Mouse (Mus musculus): ENCODE measurements around the gene Mettl14. TPM values are rescaled to one million over a fixed set of nuclear protein-coding genes. Genes with fewer than 3 reads are reported as not detected.
"Not testable (repeated sequence)": the region's sequence is repeated elsewhere in the genome, so short reads cannot be mapped to it uniquely, and the experiment has no call there.

Gene Mettl14
- polyA plus RNA-seq, 1 experiment from 2014 or later = 27.9 TPM

DNA sequence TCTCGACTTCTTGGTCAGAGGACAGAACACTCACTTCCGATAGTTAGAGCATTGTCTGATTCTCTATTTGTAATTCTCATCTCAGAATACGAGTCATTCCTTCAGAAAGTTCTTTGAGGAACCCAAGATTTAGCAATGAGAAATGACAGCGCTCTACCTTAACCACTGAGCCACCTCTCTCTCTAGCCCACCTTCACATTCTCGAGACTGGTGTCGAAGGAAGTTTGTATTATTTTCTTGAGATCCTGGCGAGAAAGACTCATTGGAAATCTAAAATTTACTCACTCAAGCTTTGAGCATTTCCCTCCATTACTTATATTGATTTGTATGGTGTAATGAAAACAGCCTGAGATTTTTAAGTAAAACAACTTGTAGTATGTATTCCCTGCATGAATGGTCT is 1.5 kb downstream of the Mettl14 start:
- H3K4me1 ChIP-seq (ENCODE audit: control insufficient read depth, insufficient read depth, low read length) = no peaks in the 10 kb centered on the region
- no peaks in the 10 kb centered on the region for H3K9me3 ChIP-seq (replicated peaks; ENCODE audit: control insufficient read depth, low read length)
- H3K36me3 ChIP-seq (replicated peaks; ENCODE audit: control insufficient read depth, insufficient read depth, low read depth, low read length) = no peaks in the 10 kb centered on the region
- 88% methylated on average over 7 of the region's 7 CpGs for WGBS
- H3K4me2 ChIP-seq (ENCODE audit: low read depth, low read length) = peak overlapping the region; percentile 57; the same call in 1 of the 2 replicates
- H3K27me3 ChIP-seq (ENCODE audit: control insufficient read depth, insufficient read depth, low read length) = no peaks in the 10 kb centered on the region
- ATAC-seq (replicated peaks; ENCODE audit: insufficient number of reproducible peaks, low FRiP score, low TSS enrichment, low read depth) = no peak
- no peak overlapping the region for H3K4me3 ChIP-seq (ENCODE audit: low read depth, low read length)
- no peak overlapping the region for H3K9ac ChIP-seq (replicated peaks; ENCODE audit: low read length)
- no peak overlapping the region for H3K27ac ChIP-seq (replicated peaks; ENCODE audit: low read depth, low read length)
- no peak for DNase-seq (ENCODE audit: low spot score)

DNA sequence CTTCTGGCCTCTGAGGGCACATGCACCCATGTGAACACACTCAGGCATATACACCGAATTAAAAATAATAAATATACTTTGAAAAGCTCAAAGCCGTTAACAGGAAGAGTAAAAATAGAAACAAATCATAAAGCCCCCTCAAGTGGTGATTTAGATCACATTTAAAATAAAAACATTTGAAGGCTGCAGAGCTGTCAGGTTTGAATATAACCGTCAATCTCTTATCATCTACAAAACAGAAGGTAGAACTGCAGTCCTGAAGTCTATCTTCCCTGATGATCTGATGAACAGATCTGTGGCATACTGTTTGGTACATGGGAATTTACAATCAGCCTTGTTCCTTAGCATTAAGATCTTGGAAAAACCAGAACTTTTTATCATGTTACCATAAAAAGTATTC is 9.3 kb downstream of the Mettl14 start:
- no peaks in the 10 kb centered on the region for H3K27me3 ChIP-seq (ENCODE audit: control insufficient read depth, insufficient read depth, low read length)
- H3K36me3 ChIP-seq (replicated peaks; ENCODE audit: control insufficient read depth, insufficient read depth, low read depth, low read length) = peaks cover 3% of the 10 kb centered on the region; the same call in 1 of the 2 replicates
- DNase-seq (ENCODE audit: low spot score) (no peak), ATAC-seq (replicated peaks; ENCODE audit: insufficient number of reproducible peaks, low FRiP score, low TSS enrichment, low read depth) (no peak)
- no peak overlapping the region for H3K27ac ChIP-seq (replicated peaks; ENCODE audit: low read depth, low read length)
- no peaks in the 10 kb centered on the region for H3K9me3 ChIP-seq (replicated peaks; ENCODE audit: control insufficient read depth, low read length)
- H3K4me3 ChIP-seq (ENCODE audit: low read depth, low read length) = no peak overlapping the region
- H3K4me1 ChIP-seq (ENCODE audit: control insufficient read depth, insufficient read depth, low read length) = no peaks in the 10 kb centered on the region
- no peak overlapping the region for H3K4me2 ChIP-seq (ENCODE audit: low read depth, low read length)
- H3K9ac ChIP-seq (replicated peaks; ENCODE audit: low read length) = no peak overlapping the region
- 96% methylated on average over 3 of the region's 3 CpGs for WGBS

DNA sequence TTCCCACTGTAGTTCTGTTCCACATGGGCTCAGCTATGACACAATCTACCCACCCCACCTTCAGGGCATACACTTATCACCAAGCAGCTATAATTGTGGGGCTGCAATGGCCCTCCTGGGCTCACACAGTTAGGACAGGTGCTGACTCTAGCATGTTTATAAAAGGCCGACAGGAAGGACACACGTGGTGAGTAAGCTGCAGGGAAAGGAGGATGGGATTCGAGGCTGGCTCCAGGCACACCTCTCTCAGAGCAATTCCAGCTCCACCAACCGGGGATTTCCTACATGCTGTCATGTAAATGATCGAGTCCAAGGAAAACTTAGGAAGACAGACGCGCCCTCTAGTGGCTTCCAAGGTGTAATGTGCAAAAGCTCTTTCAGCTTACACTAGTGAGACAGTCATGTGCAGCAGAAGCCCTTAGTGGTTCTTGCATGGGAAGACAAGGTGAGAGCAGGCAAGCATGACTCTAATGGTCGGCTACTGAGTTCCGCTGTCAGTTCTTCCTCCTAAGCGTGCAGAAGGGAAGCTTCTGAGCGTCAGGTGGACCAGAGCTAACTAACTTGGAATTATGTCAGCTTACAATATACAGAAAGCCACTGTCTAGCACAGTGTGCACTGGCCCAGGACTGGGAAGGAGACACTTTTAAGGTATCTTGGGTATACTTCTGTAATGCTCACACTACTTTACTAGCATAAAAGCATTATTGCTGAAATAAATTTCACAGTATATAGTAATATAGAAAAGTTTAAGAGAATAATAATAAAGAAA is 14.0 kb downstream of the Mettl14 start:
- WGBS = 35% methylated on average over 11 of the region's 11 CpGs

DNA sequence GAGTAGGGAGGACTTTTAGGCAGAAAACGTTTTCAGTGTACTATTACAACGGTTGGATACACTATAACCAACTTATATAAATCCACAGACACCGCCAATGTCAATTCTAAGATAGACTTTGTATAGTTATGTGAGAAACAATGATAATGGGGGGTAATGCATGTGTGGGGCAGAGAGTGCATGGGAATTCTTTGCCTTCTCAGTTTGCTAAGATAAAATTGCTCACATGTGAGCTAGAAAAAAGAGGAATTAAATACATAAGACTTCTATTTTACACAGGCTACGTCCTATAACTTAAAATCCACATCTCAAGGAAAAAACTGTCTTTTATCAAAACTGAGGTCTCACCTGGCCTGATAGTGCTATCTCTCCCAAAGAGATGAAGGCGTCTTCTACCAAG is 15.0 kb downstream of the Mettl14 start:
- Histone ChIP-seq H3K36me3 (replicated peaks; ENCODE audit: control insufficient read depth, insufficient read depth, low read depth, low read length) (peaks cover 2% of the 10 kb centered on the region; the same call in 1 of the 2 replicates), H3K27ac (replicated peaks; ENCODE audit: low read depth, low read length) (no peak overlapping the region)
- WGBS = 96% methylated on average over 5 of the region's 5 CpGs

More for the DNA sequence above, 14.0 kb downstream of the Mettl14 start:
- no peaks in the 10 kb centered on the region for H3K4me1 ChIP-seq (ENCODE audit: control insufficient read depth, insufficient read depth, low read length)
- no peaks in the 10 kb centered on the region for H3K9me3 ChIP-seq (replicated peaks; ENCODE audit: control insufficient read depth, low read length)
- H3K9ac ChIP-seq (replicated peaks; ENCODE audit: low read length) = no peak overlapping the region
- ATAC-seq (replicated peaks; ENCODE audit: insufficient number of reproducible peaks, low FRiP score, low TSS enrichment, low read depth) (peak; percentile 65), DNase-seq (ENCODE audit: low spot score) (peak; percentile 86)
- peaks cover 2% of the 10 kb centered on the region; the same call in 1 of the 2 replicates for H3K36me3 ChIP-seq (replicated peaks; ENCODE audit: control insufficient read depth, insufficient read depth, low read depth, low read length)
- no peaks in the 10 kb centered on the region for H3K27me3 ChIP-seq (ENCODE audit: control insufficient read depth, insufficient read depth, low read length)
- H3K4me2 ChIP-seq (ENCODE audit: low read depth, low read length) = no peak overlapping the region
- H3K4me3 ChIP-seq (ENCODE audit: low read depth, low read length) = no peak overlapping the region
- no peak overlapping the region for H3K27ac ChIP-seq (replicated peaks; ENCODE audit: low read depth, low read length)

DNA sequence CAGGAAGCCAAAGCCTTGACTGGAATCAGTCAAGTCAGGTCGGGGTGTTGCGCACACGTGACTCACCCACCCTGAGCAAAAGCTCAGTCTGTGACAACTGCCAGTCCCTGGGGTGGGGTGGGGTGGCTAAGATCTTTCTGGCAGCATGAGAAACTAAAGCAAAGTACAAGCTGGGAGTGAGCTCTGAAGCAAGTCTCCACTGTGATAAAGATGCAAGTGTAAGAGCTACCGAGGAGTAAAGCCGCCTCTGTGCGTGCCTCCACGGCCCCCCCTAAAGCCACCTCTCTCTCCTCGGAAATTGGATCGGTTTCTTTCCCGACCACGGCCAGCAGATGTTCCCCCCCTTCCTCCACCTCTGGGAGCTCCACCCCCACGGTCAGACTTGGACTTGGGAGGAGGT is 16.7 kb downstream of the Mettl14 start:
- Histone ChIP-seq H3K4me3 (ENCODE audit: low read depth, low read length) (no peak overlapping the region), H3K9me3 (replicated peaks; ENCODE audit: control insufficient read depth, low read length) (no peaks in the 10 kb centered on the region), H3K36me3 (replicated peaks; ENCODE audit: control insufficient read depth, insufficient read depth, low read depth, low read length) (peaks cover 2% of the 10 kb centered on the region), H3K4me1 (ENCODE audit: control insufficient read depth, insufficient read depth, low read length) (no peaks in the 10 kb centered on the region), H3K27ac (replicated peaks; ENCODE audit: low read depth, low read length) (no peak overlapping the region), H3K4me2 (ENCODE audit: low read depth, low read length) (no peak overlapping the region), H3K27me3 (ENCODE audit: control insufficient read depth, insufficient read depth, low read length) (no peaks in the 10 kb centered on the region), H3K9ac (replicated peaks; ENCODE audit: low read length) (no peak overlapping the region)
- ATAC-seq (replicated peaks; ENCODE audit: insufficient number of reproducible peaks, low FRiP score, low TSS enrichment, low read depth) = no peak
- 86% methylated on average over 12 of the region's 12 CpGs for WGBS
- DNase-seq (ENCODE audit: low spot score) = no peak

More for the DNA sequence above, 15.0 kb downstream of the Mettl14 start:
- DNase-seq (ENCODE audit: low spot score) (no peak), ATAC-seq (replicated peaks; ENCODE audit: insufficient number of reproducible peaks, low FRiP score, low TSS enrichment, low read depth) (no peak)
- Histone ChIP-seq H3K4me2 (ENCODE audit: low read depth, low read length) (no peak overlapping the region), H3K9ac (replicated peaks; ENCODE audit: low read length) (no peak overlapping the region), H3K27me3 (ENCODE audit: control insufficient read depth, insufficient read depth, low read length) (no peaks in the 10 kb centered on the region), H3K4me3 (ENCODE audit: low read depth, low read length) (no peak overlapping the region), H3K9me3 (replicated peaks; ENCODE audit: control insufficient read depth, low read length) (no peaks in the 10 kb centered on the region), H3K4me1 (ENCODE audit: control insufficient read depth, insufficient read depth, low read length) (no peaks in the 10 kb centered on the region)

DNA sequence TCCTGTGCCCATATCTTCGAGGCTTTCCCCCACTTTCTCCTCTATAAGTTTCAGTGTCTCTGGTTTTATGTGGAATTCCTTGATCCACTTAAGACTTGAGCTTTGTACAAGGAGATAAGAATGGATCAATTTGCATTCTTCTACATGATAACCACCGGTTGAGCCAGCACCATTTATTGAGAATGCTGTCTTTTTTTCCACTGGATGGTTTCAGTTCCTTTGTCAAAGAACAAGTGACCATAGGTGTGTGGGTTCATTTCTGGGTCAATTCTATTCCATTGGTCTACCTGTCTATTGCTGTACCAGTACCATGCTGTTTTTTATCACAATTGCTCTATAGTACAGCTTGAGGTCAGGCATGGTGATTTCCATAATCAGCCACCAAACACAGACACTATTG is 19.1 kb downstream of the Mettl14 start:
- not testable (repeated sequence) for DNase-seq (ENCODE audit: low spot score); H3K27me3 ChIP-seq (ENCODE audit: control insufficient read depth, insufficient read depth, low read length); H3K9ac ChIP-seq (replicated peaks; ENCODE audit: low read length); H3K4me1 ChIP-seq (ENCODE audit: control insufficient read depth, insufficient read depth, low read length); ATAC-seq (replicated peaks; ENCODE audit: insufficient number of reproducible peaks, low FRiP score, low TSS enrichment, low read depth); H3K9me3 ChIP-seq (replicated peaks; ENCODE audit: control insufficient read depth, low read length); H3K4me3 ChIP-seq (ENCODE audit: low read depth, low read length); H3K27ac ChIP-seq (replicated peaks; ENCODE audit: low read depth, low read length); H3K4me2 ChIP-seq (ENCODE audit: low read depth, low read length); H3K36me3 ChIP-seq (replicated peaks; ENCODE audit: control insufficient read depth, insufficient read depth, low read depth, low read length)
- WGBS = 88% methylated on average over 2 of the region's 2 CpGs

DNA sequence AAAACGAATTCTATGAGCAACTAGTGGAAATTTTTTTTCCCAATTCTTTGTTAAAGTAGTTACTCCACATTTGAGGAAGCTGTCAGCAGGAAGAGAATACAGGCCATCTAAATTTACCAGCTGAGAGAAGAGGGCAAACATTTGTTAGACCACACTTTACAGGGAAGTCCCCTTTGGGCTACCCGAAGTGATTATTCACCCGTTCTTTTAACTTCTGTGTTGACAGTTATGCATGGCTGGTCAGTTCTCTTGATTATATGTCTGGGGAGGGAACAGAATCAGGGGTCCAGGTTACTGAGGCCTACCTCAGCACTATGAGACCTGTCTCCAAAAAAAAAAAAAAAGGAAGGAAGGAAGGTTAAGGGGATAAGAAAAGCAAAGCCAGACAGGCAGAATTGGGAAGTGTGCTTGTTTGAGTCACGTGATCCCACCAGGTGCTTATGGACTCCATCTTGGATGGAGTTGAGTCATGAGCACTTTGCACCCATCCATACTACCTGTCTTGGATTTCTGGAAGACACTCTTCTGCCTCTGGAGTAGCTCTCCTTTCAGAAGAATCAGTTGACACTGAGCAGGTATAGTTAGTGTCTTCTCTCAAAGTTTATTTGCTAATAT is 29.4 kb downstream of the Mettl14 start:
- 82% methylated on average over 4 of the region's 4 CpGs for WGBS
- DNase-seq (ENCODE audit: low spot score) (no peak), ATAC-seq (replicated peaks; ENCODE audit: insufficient number of reproducible peaks, low FRiP score, low TSS enrichment, low read depth) (no peak)
- H3K4me3 ChIP-seq (ENCODE audit: low read depth, low read length) = no peak overlapping the region
- no peak overlapping the region for H3K4me2 ChIP-seq (ENCODE audit: low read depth, low read length)
- H3K27ac ChIP-seq (replicated peaks; ENCODE audit: low read depth, low read length) = no peak overlapping the region
- no peak overlapping the region for H3K9ac ChIP-seq (replicated peaks; ENCODE audit: low read length)
- no peaks in the 10 kb centered on the region for H3K9me3 ChIP-seq (replicated peaks; ENCODE audit: control insufficient read depth, low read length)
- no peaks in the 10 kb centered on the region; the same call in 1 of the 2 replicates for H3K27me3 ChIP-seq (ENCODE audit: control insufficient read depth, insufficient read depth, low read length)
- no peaks in the 10 kb centered on the region; the same call in 1 of the 2 replicates for H3K36me3 ChIP-seq (replicated peaks; ENCODE audit: control insufficient read depth, insufficient read depth, low read depth, low read length)
- H3K4me1 ChIP-seq (ENCODE audit: control insufficient read depth, insufficient read depth, low read length) = no peaks in the 10 kb centered on the region

DNA sequence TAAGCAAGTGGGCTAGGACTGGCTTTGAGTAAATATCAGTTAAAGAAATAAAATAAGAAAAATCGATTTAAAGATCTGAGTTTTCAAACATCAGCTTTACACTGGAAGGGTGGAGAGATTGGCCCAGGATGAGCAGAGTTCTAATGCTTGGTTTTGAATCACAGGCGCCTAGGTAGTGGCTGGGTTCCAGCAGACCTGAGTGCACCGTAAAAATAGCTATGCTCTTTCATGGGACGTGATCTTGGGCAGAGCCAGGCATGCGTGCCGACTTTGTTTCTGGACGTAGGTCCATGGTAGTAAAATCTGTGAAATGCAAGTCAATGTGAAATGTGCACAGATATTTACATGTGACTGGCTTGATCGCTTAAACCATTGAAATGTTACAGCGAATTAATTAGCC is 31.5 kb downstream of the Mettl14 start:
- H3K4me2 ChIP-seq (ENCODE audit: low read depth, low read length) = no peak overlapping the region
- 93% methylated on average over 9 of the region's 9 CpGs for WGBS
- H3K9ac ChIP-seq (replicated peaks; ENCODE audit: low read length) = no peak overlapping the region
- no peak overlapping the region for H3K4me3 ChIP-seq (ENCODE audit: low read depth, low read length)
- H3K36me3 ChIP-seq (replicated peaks; ENCODE audit: control insufficient read depth, insufficient read depth, low read depth, low read length) = no peaks in the 10 kb centered on the region; the same call in 1 of the 2 replicates
- no peak overlapping the region for H3K27ac ChIP-seq (replicated peaks; ENCODE audit: low read depth, low read length)
- H3K4me1 ChIP-seq (ENCODE audit: control insufficient read depth, insufficient read depth, low read length) = no peaks in the 10 kb centered on the region
- no peak for DNase-seq (ENCODE audit: low spot score)
- H3K9me3 ChIP-seq (replicated peaks; ENCODE audit: control insufficient read depth, low read length) = no peaks in the 10 kb centered on the region
- no peaks in the 10 kb centered on the region; the same call in 1 of the 2 replicates for H3K27me3 ChIP-seq (ENCODE audit: control insufficient read depth, insufficient read depth, low read length)
- no peak for ATAC-seq (replicated peaks; ENCODE audit: insufficient number of reproducible peaks, low FRiP score, low TSS enrichment, low read depth)

Data from embryonic facial prominence, embryonic 11.5 days (tissue).